Mouse (Mus musculus) stomach, postnatal 0 days (tissue): ENCODE measurements around the gene Bik.

Source experiments
- CTCF ChIP-seq: IDR thresholded peaks from 2 replicates; pipeline ENCODE4 v1.5.1; 2016; ENCODE audit warnings: antibody characterized with exemption, low read depth, mild to moderate bottlenecking, moderate library complexity
- EP300 ChIP-seq: optimal IDR thresholded peaks from 2 replicates; pipeline ENCODE3; 2016; ENCODE audit warnings: antibody characterized with exemption

DNA sequence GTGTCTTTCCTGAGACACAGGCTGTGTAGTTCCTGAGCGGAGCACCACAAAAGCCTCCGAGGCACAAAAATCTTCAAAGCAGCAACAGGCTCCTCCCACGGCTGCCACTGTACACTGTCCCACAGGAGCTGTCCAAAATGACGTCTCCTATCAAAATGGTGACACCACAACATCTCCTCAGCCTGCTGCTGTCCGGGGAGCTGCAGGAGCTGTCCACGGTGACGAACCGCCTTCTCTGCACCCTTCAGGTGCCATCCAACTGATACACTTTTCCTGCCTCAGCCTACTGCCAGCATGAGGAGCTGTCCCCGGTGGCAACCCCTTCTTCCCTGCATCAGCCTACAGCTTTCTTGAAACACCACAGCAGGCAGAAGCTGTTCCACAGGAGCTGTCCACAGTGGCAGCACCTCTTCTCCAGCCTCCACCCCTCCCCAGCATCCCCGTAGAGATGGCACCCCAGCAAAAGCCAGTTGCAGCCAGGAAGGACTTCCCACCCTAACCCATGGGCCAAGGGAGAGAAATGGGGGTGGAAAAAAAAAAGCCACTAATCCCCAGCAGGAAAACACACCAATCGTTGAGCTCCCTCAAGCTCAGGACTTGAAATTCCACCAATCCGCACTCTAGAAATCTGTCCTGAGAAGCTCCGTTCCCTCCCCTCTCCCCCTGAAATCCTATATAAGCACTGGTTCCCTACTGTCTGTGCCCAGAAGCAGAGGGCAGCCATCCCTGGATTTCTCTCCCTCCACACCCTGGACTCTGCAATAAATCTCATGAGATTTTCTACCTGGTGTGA lies 14.0 kb upstream of the Bik start:
- TF ChIP-seq CTCF (no peak), EP300 (no peak)
